Mouse (Mus musculus): ENCODE measurements at regions not wholly inside any gene's neighbourhood (a gene's known extent, or its start where the extent isn't known, plus 50 kb on each side); places are given as distances from the start of the nearest gene placed in this dataset.

DNA sequence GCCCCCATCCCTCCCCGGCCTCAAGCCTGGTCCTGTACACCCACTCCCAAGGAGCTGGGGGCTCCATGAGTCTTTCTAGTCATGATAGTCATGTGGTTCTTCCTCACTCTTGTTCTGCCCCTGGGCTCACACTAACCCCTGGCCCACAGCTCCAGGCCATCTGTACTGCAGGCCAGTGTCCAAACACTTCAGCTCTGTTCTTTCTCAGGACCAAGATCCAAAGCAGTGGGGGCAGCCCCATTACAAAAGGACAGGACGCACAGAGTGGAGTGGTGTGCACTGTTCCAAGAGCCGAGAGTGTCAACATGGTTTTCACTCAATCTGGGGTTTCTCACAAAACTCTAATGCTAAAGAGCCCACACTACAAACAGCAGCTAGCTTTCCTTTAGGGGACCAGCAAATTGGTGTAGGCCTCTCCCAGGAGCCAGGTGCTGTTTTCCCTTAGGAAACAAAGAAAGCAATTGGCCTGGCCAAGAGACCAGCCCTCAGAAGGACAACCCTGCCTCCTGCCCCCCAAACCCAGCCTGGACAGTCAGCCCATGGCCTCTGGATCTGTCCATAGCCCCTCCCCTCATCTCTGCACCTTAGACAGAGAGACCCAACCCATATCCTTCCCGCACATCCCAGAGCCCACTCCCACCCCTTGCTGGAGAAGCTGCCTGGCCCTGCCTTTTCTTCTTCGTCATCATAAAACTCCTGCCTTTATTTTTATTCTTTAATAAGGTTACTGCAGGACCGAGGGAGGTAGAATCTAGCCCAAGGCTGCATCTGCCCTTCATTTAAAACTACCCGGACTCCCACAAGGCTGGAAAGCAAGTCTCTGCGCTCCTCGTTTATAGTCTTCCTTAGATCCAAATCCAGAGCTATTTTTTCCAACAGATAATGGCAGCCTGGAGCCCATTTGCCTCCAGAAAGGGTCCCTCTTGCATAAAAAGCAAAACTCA lies 188.2 kb upstream of the Cdh5 start:
- TF ChIP-seq POLR2A (IDR thresholded peaks at IDR 0.05; ENCODE audit: low read depth, low read length) (no peak), CTCF (IDR thresholded peaks at IDR 0.05; ENCODE audit: borderline replicate concordance, insufficient read depth, low read length) (no peak)
